Mouse (Mus musculus) thymus, postnatal 0 days (tissue): ENCODE results near the gene Ext2. TPM values are rescaled to one million over a fixed set of nuclear protein-coding genes. Genes with fewer than 3 reads are reported as not detected.

Experiments
- DNase-seq: peaks from one replicate; pipeline ENCODE4 v3.0.0-alpha.2; 2015; ENCODE audit warnings: low spot score
- polyA plus RNA-seq: library from polyadenylated mRNA; unstranded; fragments of >200 nt; fragmentation: Nextera tagmentation; extraction: Ambion mirVana; gene quantifications from 2 replicates; pipeline ENCODE4 v1.2.1, GENCODE M21; 2015

The Ext2 gene
- polyA plus RNA-seq, 1 experiment from 2014 or later, result 49.5 TPM

DNA sequence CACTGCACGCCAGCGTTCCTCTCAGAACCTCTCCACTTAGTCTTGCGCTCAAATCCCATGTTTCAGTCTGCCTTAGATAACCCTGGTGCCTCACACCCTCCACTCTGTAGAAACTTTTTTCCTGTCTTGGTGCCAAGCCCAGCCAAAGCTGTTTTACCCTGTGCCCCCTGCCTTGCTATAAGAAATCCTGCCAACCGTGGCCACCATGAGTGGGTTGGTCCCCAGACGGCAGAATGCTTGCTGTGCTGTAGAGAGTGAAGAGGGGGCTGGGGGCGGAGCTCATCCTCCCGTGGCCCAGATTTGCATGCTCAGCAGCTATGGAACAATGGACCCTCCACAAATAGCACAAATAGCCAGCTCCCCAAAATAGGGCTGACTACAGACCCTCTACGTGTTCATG is 138.7 kb downstream of the Ext2 start:
- DNase-seq, result no peak

GRCm38 (mm10) chr2:93682601-93683202 is 139.7 kb downstream of the Ext2 start:
- no peak for DNase-seq

GRCm38 (mm10) chr2:93681321-93681720 is 141.0 kb downstream of the Ext2 start:
- DNase-seq, result no peak

DNA sequence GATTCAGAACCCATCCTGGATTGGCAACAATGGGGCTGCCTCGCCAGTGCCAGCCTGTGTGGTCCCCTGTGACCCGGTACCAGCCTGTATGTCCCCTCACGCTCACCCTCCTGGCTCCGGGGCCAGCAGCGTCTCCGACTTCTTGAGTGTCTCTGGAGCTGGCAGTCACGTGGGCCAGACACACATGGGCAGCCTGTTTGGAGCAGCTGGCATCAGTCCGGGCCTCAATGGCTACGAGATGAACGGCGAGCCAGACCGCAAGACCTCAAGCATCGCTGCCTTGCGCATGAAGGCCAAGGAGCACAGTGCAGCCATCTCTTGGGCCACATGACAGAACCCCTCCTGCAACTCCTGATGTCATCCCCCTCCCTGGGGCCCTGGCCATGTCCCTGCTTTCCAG is 145.1 kb downstream of the Ext2 start:
- no peak for DNase-seq

GRCm38 (mm10) chr2:93671573-93672184 is 150.7 kb downstream of the Ext2 start:
- no peak for DNase-seq

- DNase-seq, result no peak
Measured at GRCm38 (mm10) chr2:93666146-93666858, 156.1 kb downstream of the Ext2 start.

DNA sequence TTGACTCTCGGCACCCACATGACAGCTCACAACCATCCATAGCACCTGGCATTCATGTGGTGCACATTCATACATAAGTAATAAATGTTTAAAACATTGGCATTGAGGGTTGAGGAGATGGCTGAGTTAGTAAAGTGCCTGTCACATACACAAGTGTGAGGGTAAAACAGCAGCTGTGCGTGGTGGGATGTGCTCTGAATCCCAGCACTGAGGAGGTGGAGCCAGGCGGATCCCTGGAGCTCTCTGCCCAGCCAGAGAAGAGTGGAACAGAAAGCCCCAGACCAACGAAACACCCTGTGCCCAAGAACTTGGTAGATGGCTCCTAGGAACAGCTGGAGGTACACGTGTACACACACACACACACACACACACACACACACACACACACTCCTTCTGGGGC is 156.9 kb downstream of the Ext2 start:
- DNase-seq, result no peak

DNA sequence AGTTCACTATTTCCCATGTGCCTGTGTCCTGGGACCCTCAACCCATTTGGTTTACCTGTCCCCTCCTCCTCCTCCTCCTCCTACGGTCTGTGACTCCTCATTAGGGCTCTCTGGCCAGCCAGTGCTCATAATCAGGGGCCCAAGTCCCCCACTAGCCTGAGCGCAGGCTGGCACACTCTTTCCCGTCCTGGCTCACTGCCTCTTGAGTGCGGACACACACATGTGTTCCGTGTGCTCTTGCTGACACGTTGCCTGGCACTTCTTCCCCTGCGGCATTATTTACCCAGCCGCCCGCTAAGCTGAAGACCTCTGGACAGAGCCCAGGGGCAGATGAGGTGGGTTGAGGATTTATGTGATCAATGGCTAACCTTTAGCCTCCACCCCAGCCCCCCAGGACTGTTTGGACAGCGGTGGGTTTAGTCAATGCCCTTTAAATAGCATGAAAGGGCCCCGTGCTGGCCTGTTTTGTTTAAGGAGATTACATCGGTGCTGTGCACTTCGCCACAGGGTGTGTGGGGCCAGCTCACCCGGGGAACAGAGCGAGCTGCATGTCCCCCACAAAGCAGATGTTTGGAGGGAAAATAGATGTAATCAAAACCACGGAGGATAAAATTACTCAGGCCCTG is 160.0 kb downstream of the Ext2 start:
- DNase-seq, result no peak

DNA sequence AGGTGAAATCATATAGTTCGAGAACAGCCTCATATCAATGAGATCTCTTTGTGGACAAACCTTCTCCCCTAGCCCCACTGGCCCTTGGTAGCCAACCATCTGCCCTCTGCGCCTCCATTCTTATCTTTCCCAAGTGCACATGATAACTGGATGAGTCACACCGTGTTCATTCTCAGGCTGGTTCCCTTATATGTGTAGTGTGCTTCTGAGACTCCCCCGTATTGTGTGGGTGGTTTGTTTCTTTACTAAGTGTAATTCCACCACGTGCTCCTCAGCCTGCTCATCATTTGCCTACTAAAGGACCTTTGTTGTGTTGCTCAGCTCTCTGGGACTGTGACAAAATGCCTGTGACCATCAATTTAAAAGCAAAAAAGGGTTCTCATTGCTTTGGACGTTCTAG is 161.3 kb downstream of the Ext2 start:
- DNase-seq, result no peak

GRCm38 (mm10) chr2:93659705-93660308 is 162.6 kb downstream of the Ext2 start:
- no peak for DNase-seq

DNA sequence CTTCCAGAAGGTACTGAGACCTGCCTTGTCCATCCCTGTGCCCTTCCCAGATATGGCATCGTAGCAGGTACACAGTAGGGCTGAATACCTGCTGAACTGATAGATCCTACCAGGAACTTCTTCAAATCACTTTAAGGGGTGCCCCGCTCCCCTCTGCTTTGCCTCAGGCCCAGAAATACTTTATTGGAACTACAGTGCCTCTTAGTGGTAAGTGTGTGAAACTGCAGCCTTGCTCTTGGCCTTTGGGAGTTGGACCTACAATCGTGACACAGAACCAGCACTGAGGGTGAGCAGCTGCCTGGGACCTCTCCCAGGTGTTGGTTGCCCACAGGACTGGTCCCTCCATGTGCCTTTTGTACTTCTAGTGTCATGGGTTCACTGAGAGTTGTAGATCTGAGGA is 163.4 kb downstream of the Ext2 start:
- DNase-seq, result peak; percentile 41

DNA sequence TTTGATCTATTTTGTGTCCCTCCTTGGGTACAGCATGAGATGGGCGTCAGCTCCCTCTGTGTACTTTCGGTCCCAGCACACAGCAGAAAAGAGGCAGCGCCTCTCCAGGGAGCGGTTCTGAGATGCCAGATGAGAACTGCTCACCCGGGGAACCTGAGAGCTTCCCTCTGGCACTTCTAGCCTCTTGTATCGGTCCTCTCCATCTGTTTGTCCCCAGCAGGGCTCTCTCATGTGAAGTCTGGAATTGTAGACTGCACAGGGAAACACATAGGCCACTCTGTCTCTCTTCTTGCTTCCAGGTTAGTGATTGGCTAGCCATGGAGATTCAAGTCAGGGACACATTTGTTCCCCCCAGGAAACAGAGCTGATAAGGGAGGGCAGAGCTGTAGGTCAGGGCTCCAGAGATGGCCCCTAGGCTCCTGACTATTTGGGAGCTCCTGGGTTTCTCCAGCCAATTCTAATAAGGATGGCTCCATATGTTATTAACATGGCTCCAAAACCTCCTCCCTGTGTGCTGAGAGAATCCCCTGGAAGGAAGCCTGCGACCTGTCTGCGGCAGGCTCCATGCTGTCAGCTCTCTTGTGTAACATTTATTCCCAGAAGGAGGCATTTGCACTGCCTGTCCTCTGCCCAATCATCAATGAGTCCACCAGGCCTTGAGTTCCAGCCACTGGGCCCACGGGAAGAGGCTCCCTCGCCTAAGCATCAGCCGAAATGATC is 167.9 kb downstream of the Ext2 start:
- no peak for DNase-seq

GRCm38 (mm10) chr2:93649243-93649870 is 173.0 kb downstream of the Ext2 start:
- DNase-seq, result no peak

DNA sequence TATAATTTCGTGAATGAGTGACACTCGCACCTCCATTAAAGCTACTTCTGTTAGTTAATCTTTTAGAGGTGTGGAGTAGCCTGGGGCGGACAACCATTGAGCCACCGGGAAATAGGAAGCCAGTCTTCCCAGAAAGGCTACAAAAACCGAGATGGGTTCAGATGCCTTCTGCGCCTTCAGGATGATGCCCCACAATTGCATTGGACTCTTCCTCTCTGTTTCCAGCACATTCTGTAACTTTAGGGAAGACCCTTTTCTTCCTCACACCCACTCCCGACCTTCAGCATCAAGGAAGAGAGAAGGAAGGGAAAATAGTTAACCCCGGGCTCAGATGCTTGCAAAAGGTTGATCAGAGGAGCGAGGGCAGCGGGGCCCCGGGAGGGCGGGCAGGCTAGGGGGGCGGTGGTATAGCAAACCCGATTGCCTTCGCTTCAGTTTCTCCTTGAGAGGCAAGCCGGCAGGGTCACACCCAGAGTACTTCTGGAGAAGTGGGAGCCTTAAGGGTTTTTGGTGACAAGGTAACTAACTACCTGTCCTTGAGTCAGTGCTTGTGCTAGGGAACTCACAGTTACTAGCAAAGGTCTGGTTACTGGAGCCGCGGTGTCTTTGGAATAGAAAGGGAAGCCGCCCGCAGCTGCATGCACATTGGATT is 174.3 kb downstream of the Ext2 start:
- no peak for DNase-seq

DNA sequence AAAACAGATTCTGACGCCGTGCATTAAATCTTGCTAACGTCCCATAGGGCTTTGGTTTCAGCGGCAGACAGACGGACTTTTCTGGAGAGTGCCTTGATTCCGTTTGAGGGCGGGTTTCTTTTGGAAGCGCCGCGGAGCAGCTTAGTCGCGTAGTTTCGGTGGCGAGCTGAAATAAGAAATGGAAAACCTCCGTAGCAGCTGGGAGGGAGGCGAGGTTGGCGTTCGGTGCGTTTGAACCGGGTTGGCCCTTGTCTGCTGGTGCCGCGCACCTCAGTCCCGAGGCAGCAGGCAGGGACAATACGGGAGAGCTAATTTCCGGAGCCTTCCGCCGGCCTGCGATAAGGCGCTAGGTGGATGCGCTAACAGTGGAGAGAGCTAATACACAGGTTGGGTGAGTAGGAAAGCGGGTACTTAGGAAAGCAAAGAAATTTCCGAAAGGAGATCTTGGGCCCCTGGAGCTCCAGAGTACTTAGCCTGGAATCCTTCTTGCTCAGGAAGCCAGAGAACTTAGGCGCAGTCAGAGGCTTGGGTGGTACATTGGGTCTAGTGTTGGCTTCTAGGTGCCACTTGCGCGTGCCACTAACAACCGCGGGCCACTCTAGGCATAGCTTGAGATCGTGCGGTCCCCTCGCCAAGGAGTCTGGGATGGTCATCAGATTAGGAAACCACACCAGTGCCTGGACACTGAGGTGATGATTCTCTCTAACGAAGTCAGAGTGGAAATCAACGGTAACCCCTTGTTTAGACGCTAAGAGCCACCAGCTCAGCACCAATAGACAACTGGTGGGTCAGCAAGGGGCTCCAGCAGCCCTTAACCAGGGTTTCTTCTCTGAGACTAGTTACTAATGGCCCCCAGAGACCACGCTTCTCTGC is 175.1 kb downstream of the Ext2 start:
- no peak for DNase-seq

GRCm38 (mm10) chr2:93645626-93646320 is 176.6 kb downstream of the Ext2 start:
- no peak for DNase-seq

- no peak for DNase-seq
Measured at GRCm38 (mm10) chr2:93645197-93645596, 177.2 kb downstream of the Ext2 start.

- DNase-seq, result no peak
Measured at GRCm38 (mm10) chr2:93644731-93645130, 177.6 kb downstream of the Ext2 start.

- DNase-seq, result no peak
Measured at GRCm38 (mm10) chr2:93644234-93644633, 178.1 kb downstream of the Ext2 start.
